Mouse (Mus musculus) embryonic facial prominence, embryonic 11.5 days (tissue): ENCODE measurements around the gene Ece1. TPM values are rescaled to one million over a fixed set of nuclear protein-coding genes. Genes with fewer than 3 reads are reported as not detected.
A peak's percentile ranks its signal among the peaks of the same experiment; 100 is the strongest.
"Not testable (repeated sequence)": the region's sequence is repeated elsewhere in the genome, so short reads cannot be mapped to it uniquely, and the experiment has no call there.

Source experiments
- ATAC-seq: fragments of 200-750 bp; cut with Nextera tagmentation; replicated peaks from 2 replicates; pipeline ENCODE4 v1.8.0; 2017; ENCODE audit warnings: low read depth; ENCODE audit not compliant: insufficient number of reproducible peaks, low FRiP score, low TSS enrichment
- DNase-seq: peaks from one replicate; pipeline ENCODE4 v3.0.0-alpha.2; 2015; ENCODE audit warnings: low spot score
- H3K27ac ChIP-seq: fragments of 300-500 bp; sonication (generic); replicated peaks from 2 replicates; pipeline ENCODE4 v1.5.1; 2014; ENCODE audit warnings: mild to moderate bottlenecking, low read depth, low read length, control low read depth
- H3K27me3 ChIP-seq: fragments of 300-500 bp; sonication (generic); 2 replicates; pipeline ENCODE4 v1.6.1; 2014; ENCODE audit warnings: mild to moderate bottlenecking, low read length, moderate library complexity, mixed read lengths; ENCODE audit not compliant: control insufficient read depth, insufficient read depth
- H3K36me3 ChIP-seq: fragments of 300-500 bp; sonication (generic); replicated peaks from 2 replicates; pipeline ENCODE4 v1.6.1; 2014; ENCODE audit warnings: low read depth, mild to moderate bottlenecking, low read length, moderate library complexity, mixed read lengths; ENCODE audit not compliant: control insufficient read depth, insufficient read depth
- H3K4me1 ChIP-seq: fragments of 300-500 bp; sonication (generic); 2 replicates; pipeline ENCODE4 v1.6.1; 2014; ENCODE audit warnings: low read length, mixed read lengths; ENCODE audit not compliant: control insufficient read depth, insufficient read depth
- H3K4me2 ChIP-seq: fragments of 300-500 bp; sonication (generic); 2 replicates; pipeline ENCODE4 v1.6.1; 2014; ENCODE audit warnings: low read depth, mild to moderate bottlenecking, control low read depth, low read length, moderate library complexity
- H3K4me3 ChIP-seq: fragments of 300-500 bp; sonication (generic); 2 replicates; pipeline ENCODE4 v1.5.1; 2014; ENCODE audit warnings: low read depth, low read length, control low read depth
- H3K9ac ChIP-seq: fragments of 300-500 bp; sonication (generic); replicated peaks from 2 replicates; pipeline ENCODE4 v1.6.1; 2014; ENCODE audit warnings: mild to moderate bottlenecking, control low read depth, low read length
- H3K9me3 ChIP-seq: fragments of 300-500 bp; sonication (generic); replicated peaks from 2 replicates; pipeline ENCODE4 v1.6.1; 2016; ENCODE audit warnings: mild to moderate bottlenecking, low read length, inconsistent platforms, mixed read lengths; ENCODE audit not compliant: control insufficient read depth
- WGBS: fragments of 180-500 bp; shearing (Covaris S2); extraction: QIAGEN DNeasy Blood & Tissue Kit; methylation state at CpG from one replicate; pipeline ENCODE4 v1.1.7; 2014; 5-methylcytosine and 5-hydroxymethylcytosine counted together
- polyA plus RNA-seq: library from polyadenylated mRNA; unstranded; fragments of >200 nt; fragmentation: Nextera tagmentation; extraction: Ambion mirVana; gene quantifications from 2 replicates; pipeline ENCODE4 v1.2.1, GENCODE M21; 2014

The Ece1 gene
- polyA plus RNA-seq, 1 experiment from 2014 or later: 32.2 TPM

DNA sequence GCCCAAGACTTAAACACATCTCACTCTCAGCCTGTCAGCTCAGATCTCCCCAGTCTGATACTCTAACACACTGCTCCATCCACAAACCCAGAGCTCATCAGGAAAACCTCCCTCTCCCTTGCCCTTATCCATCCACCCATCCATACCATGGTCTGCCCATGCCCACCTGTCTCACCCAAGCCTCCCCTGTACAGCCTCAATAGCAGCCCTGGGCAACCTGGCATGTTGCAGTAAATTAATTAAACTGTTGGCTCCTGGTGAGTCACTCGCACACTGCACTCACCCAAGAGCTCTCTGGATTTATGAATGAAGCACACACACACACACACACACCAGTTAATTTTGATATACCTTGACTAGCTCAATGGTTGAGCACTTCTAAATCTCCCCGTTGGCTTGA lies 23.2 kb upstream of the Ece1 start:
- Histone ChIP-seq H3K9ac (no peak overlapping the region), H3K4me2 (no peak overlapping the region), H3K27ac (no peak overlapping the region), H3K36me3 (no peaks in the 10 kb centered on the region), H3K27me3 (no peaks in the 10 kb centered on the region), H3K4me1 (no peaks in the 10 kb centered on the region), H3K4me3 (no peak overlapping the region), H3K9me3 (no peaks in the 10 kb centered on the region)
- no peak for ATAC-seq
- WGBS: 95% methylated on average over 2 of the region's 2 CpGs
- DNase-seq: no peak

DNA sequence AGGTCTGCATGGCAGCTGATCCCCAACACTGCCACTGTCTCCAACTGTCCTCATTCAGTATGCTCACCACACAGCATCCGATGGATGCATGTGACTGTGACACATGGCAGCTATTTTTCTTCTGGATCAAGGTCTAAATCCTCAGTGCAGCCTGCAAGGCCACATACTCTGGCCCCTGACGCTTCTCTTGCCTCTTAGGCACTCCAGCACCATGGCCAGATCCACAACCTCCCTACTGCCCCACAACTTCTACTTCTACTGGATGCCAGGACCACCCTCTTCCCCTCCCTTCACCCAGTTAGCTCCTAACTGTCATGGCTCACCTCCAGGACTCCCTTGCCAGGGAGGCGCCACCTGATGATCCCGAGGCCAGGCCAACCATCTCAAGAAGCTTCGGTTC lies 22.6 kb upstream of the Ece1 start:
- Histone ChIP-seq H3K27me3 (no peaks in the 10 kb centered on the region), H3K4me1 (no peaks in the 10 kb centered on the region), H3K4me2 (no peak overlapping the region), H3K27ac (no peak overlapping the region), H3K36me3 (no peaks in the 10 kb centered on the region), H3K4me3 (no peak overlapping the region), H3K9ac (no peak overlapping the region), H3K9me3 (no peaks in the 10 kb centered on the region)
- DNase-seq: no peak
- ATAC-seq: no peak
- WGBS: 85% methylated on average over 5 of the region's 5 CpGs

- Histone ChIP-seq H3K9ac (no peak overlapping the region), H3K4me2 (no peak overlapping the region), H3K27me3 (no peaks in the 10 kb centered on the region), H3K4me1 (no peaks in the 10 kb centered on the region), H3K36me3 (no peaks in the 10 kb centered on the region), H3K9me3 (no peaks in the 10 kb centered on the region), H3K4me3 (no peak overlapping the region), H3K27ac (no peak overlapping the region)
- WGBS: 24% methylated on average over 11 of the region's 11 CpGs
- ATAC-seq: 0 out of 2 replicates have a peak, but pooled peaks have one; percentile 44
- peak; percentile 83 for DNase-seq
Observed at GRCm38 (mm10) chr4:137844656-137845055, 17.4 kb upstream of the Ece1 start.

DNA sequence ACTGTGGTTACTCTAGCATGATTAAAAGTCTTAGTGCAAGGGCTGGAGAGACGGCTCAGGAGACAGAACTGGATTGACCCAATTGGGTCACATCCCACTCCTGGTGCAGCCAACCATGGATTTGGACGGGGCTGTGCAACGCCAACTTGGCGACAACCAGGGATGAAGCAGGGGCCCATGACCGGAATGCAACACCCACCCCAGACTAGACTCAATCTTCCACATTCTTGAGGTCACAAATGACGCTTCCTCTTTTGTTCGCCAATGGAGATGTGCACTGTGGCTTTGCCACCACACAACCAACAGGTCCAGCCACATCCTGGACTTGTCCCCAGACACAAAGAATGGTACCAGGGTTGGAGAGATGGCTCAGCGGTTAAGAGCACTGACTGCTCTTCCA lies 14.4 kb upstream of the Ece1 start:
- H3K9ac ChIP-seq, ATAC-seq, DNase-seq, H3K27ac ChIP-seq, H3K9me3 ChIP-seq, H3K4me3 ChIP-seq, H3K27me3 ChIP-seq, H3K36me3 ChIP-seq, H3K4me1 ChIP-seq, H3K4me2 ChIP-seq: not testable (repeated sequence)
- 94% methylated on average over 8 of the region's 8 CpGs for WGBS

DNA sequence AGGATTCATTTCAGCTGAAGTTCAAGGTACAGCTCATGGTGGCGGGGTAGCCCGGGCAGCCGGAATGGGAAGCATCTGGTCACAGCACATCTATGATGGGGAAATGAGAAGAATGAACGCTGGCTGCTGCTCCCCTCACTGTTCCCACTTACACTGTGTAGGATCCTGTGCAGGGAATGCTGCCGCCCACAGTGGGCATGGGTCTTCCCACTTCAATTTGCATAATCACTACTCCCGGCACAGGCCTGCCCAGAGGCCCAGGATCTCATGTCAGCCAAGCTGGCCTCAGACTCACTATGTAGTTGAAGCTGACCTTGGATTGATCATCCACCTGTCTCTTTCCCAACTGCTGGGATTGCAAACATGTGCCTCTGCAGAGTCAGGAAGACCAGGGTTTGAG lies 11.9 kb upstream of the Ece1 start:
- WGBS: 95% methylated on average over 6 of the region's 6 CpGs

DNA sequence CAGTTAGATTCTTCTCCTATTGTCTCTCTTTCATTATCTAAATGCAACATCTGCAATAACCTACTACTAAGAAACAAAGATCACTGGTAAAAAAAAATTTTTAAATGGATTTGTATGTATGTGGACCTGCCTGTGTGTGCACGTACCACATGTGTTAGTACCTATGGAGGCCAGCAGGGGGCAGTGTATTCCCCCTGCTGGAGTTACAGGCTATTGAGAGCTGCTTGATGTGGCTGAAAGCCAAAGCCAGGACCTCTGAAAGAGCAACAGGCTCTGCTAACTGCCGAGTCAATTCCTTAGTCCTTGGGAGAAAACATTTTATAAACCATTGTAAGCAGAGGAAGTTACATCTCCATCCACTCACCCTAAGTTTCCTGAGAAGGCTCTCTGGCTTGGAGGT lies 10.6 kb upstream of the Ece1 start:
- WGBS: 67% methylated on average over 2 of the region's 2 CpGs
- no peak for ATAC-seq

More for the DNA sequence above, 11.9 kb upstream of the Ece1 start:
- H3K36me3 ChIP-seq: no peaks in the 10 kb centered on the region
- H3K27me3 ChIP-seq: no peaks in the 10 kb centered on the region
- H3K4me2 ChIP-seq: no peak overlapping the region
- H3K9me3 ChIP-seq: no peaks in the 10 kb centered on the region
- H3K4me3 ChIP-seq: no peak overlapping the region
- H3K4me1 ChIP-seq: no peaks in the 10 kb centered on the region
- H3K9ac ChIP-seq: no peak overlapping the region
- ATAC-seq (no peak), DNase-seq (no peak)
- H3K27ac ChIP-seq: no peak overlapping the region

GRCm38 (mm10) chr4:137853822-137854221 lies 8.2 kb upstream of the Ece1 start:
- Histone ChIP-seq H3K4me2 (no peak overlapping the region), H3K27ac (no peak overlapping the region), H3K9ac (no peak overlapping the region), H3K4me1 (no peaks in the 10 kb centered on the region), H3K27me3 (no peaks in the 10 kb centered on the region), H3K36me3 (no peaks in the 10 kb centered on the region), H3K9me3 (no peaks in the 10 kb centered on the region), H3K4me3 (no peak overlapping the region)
- DNase-seq: no peak
- no peak for ATAC-seq
- 85% methylated on average over 6 of the region's 6 CpGs for WGBS

More for the DNA sequence above, 10.6 kb upstream of the Ece1 start:
- no peak overlapping the region for H3K4me2 ChIP-seq
- H3K4me3 ChIP-seq: no peak overlapping the region
- no peaks in the 10 kb centered on the region for H3K36me3 ChIP-seq
- no peaks in the 10 kb centered on the region for H3K4me1 ChIP-seq
- no peaks in the 10 kb centered on the region for H3K27me3 ChIP-seq
- H3K9ac ChIP-seq: no peak overlapping the region
- no peaks in the 10 kb centered on the region for H3K9me3 ChIP-seq
- DNase-seq: peak; percentile 57
- H3K27ac ChIP-seq: no peak overlapping the region

DNA sequence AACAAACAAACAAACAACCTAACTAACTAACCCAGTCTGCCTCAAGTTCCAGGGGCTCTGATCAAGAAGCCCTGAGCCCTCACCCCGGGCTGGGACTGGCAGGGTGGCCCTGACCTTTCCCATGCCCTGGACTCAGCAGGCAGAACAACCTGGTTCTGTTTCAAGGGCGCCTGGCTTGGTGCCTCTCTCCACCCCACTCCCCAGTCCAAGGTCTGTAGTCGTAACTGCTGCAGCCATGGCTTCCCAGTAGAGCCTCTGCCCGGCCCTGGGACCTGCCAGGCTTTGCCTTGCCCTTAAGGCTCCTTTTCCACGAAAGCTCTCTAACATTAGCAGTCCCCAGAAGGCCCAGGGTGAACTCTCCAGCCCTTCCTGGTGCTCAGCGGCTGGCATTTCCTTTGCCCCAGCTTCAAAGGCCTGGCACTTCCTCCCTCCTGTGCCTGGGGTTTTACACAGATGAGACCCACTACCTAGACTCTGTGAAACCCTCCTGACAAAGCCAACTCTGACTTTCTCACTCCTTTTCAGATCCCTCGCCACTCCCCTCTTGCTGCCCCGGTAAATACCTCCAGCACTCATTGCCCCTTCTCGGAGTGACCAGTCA lies 6.2 kb upstream of the Ece1 start:
- H3K4me1 ChIP-seq: no peaks in the 10 kb centered on the region
- DNase-seq (no peak), ATAC-seq (no peak)
- no peaks in the 10 kb centered on the region for H3K9me3 ChIP-seq
- no peak overlapping the region for H3K27ac ChIP-seq
- 55% methylated on average over 9 of the region's 9 CpGs for WGBS
- no peaks in the 10 kb centered on the region for H3K27me3 ChIP-seq
- no peak overlapping the region for H3K4me3 ChIP-seq
- no peak overlapping the region for H3K9ac ChIP-seq
- no peak overlapping the region for H3K4me2 ChIP-seq
- H3K36me3 ChIP-seq: no peaks in the 10 kb centered on the region
